Mouse (Mus musculus) heart, embryonic 10.5 days (tissue): ENCODE results near the gene Traf7. TPM values are rescaled to one million over a fixed set of nuclear protein-coding genes. Genes with fewer than 3 reads are reported as not detected.

Source experiments
- DNase-seq: peaks from one replicate; pipeline ENCODE4 v3.0.0-alpha.2; 2017; ENCODE audit warnings: low spot score
- H3K27ac ChIP-seq: fragments of 300-500 bp; sonication (generic); 2 replicates; pipeline ENCODE4 v1.5.1; 2016; ENCODE audit warnings: mild to moderate bottlenecking
- H3K27me3 ChIP-seq: fragments of 300-500 bp; sonication (generic); 2 replicates; pipeline ENCODE4 v1.6.1; 2016; ENCODE audit warnings: mild to moderate bottlenecking; ENCODE audit not compliant: poor library complexity, insufficient read depth, severe bottlenecking
- H3K36me3 ChIP-seq: fragments of 300-500 bp; sonication (generic); 2 replicates; pipeline ENCODE4 v1.6.1; 2016; ENCODE audit warnings: mild to moderate bottlenecking, moderate library complexity
- H3K4me1 ChIP-seq: fragments of 300-500 bp; sonication (generic); 2 replicates; pipeline ENCODE4 v1.6.1; 2016; ENCODE audit warnings: mild to moderate bottlenecking
- H3K4me3 ChIP-seq: fragments of 300-500 bp; sonication (generic); 2 replicates; pipeline ENCODE4 v1.5.1; 2016; ENCODE audit warnings: mild to moderate bottlenecking, moderate library complexity
- H3K9me3 ChIP-seq: fragments of 300-500 bp; sonication (generic); 2 replicates; pipeline ENCODE4 v1.6.1; 2016; ENCODE audit warnings: mild to moderate bottlenecking, moderate library complexity
- WGBS: fragments of 180-500 bp; shearing (Covaris S2); methylation state at CpG from one replicate; pipeline ENCODE4 v1.1.7; 2016; 5-methylcytosine and 5-hydroxymethylcytosine counted together
- polyA plus RNA-seq: library from polyadenylated mRNA; unstranded; fragments of >200 nt; fragmentation: Nextera tagmentation; extraction: Ambion mirVana; gene quantifications from 2 replicates; pipeline ENCODE4 v1.2.1, GENCODE M21; 2016

The Traf7 gene
- polyA plus RNA-seq, 1 experiment from 2014 or later, result 93.5 TPM

GRCm38 (mm10) chr17:24477985-24478600, 49.6 kb downstream of the Traf7 start:
- H3K4me3 ChIP-seq, result peak overlapping the region; percentile 82
- peaks cover 47% of the 10 kb centered on the region for H3K36me3 ChIP-seq
- DNase-seq, result peak; percentile 75
- 52% methylated on average over 11 of the region's 11 CpGs for WGBS
- peaks cover 30% of the 10 kb centered on the region for H3K4me1 ChIP-seq
- H3K27me3 ChIP-seq, result no peaks in the 10 kb centered on the region
- peak overlapping the region; percentile 98 for H3K27ac ChIP-seq
- no peaks in the 10 kb centered on the region for H3K9me3 ChIP-seq

- peak overlapping the region; percentile 82; the same call in 1 of the 2 replicates for H3K4me3 ChIP-seq
- peaks cover 38% of the 10 kb centered on the region for H3K4me1 ChIP-seq
- H3K36me3 ChIP-seq, result peaks cover 52% of the 10 kb centered on the region
- peak; percentile 75 for DNase-seq
- WGBS, result 89% methylated on average over 20 of the region's 20 CpGs
- no peak overlapping the region; the same call in 1 of the 2 replicates for H3K27ac ChIP-seq
- H3K9me3 ChIP-seq, result no peaks in the 10 kb centered on the region
- no peaks in the 10 kb centered on the region for H3K27me3 ChIP-seq
Measured at GRCm38 (mm10) chr17:24477053-24477984, 50.4 kb downstream of the Traf7 start.

GRCm38 (mm10) chr17:24476022-24476776, 51.5 kb downstream of the Traf7 start:
- 87% methylated on average over 10 of the region's 10 CpGs for WGBS
- Histone ChIP-seq H3K27me3 (no peaks in the 10 kb centered on the region), H3K4me3 (no peak overlapping the region), H3K36me3 (peaks cover 52% of the 10 kb centered on the region), H3K27ac (no peak overlapping the region), H3K9me3 (no peaks in the 10 kb centered on the region), H3K4me1 (peaks cover 49% of the 10 kb centered on the region)
- peak; percentile 64 for DNase-seq

- Histone ChIP-seq H3K27me3 (no peaks in the 10 kb centered on the region), H3K27ac (no peak overlapping the region), H3K4me3 (no peak overlapping the region), H3K4me1 (peaks cover 54% of the 10 kb centered on the region), H3K9me3 (no peaks in the 10 kb centered on the region), H3K36me3 (peaks cover 52% of the 10 kb centered on the region)
- 90% methylated on average over 6 of the region's 6 CpGs for WGBS
- DNase-seq, result peak; percentile 60
Measured at GRCm38 (mm10) chr17:24475586-24475985, 52.2 kb downstream of the Traf7 start.

GRCm38 (mm10) chr17:24474557-24474956, 53.2 kb downstream of the Traf7 start:
- peaks cover 52% of the 10 kb centered on the region for H3K36me3 ChIP-seq

GRCm38 (mm10) chr17:24473612-24474275, 54.0 kb downstream of the Traf7 start, which contains the start of gene Bricd5:
TSS of gene Bricd5 (plus strand) at chr17:24473884.
- Histone ChIP-seq H3K27me3 (no peaks in the 10 kb centered on the region), H3K4me1 (peaks cover 52% of the 10 kb centered on the region), H3K36me3 (peaks cover 52% of the 10 kb centered on the region), H3K9me3 (no peaks in the 10 kb centered on the region), H3K4me3 (peak within 1 kb of the TSS; percentile 95; the same call in 1 of the 2 replicates), H3K27ac (peak within 1 kb of the TSS; percentile 13; the same call in 1 of the 2 replicates)
- no peak for DNase-seq
- 71% methylated on average over 6 of the region's 6 CpGs for WGBS

More at GRCm38 (mm10) chr17:24474557-24474956, 53.2 kb downstream of the Traf7 start:
- no peak for DNase-seq
- Histone ChIP-seq H3K27me3 (no peaks in the 10 kb centered on the region), H3K9me3 (no peaks in the 10 kb centered on the region), H3K27ac (no peak overlapping the region), H3K4me3 (no peak overlapping the region), H3K4me1 (peaks cover 52% of the 10 kb centered on the region)
- WGBS, result 65% methylated on average over 5 of the region's 5 CpGs

GRCm38 (mm10) chr17:24472512-24472911, 55.2 kb downstream of the Traf7 start:
- peaks cover 48% of the 10 kb centered on the region for H3K36me3 ChIP-seq
- peaks cover 43% of the 10 kb centered on the region for H3K4me1 ChIP-seq
- peak overlapping the region; percentile 95; the same call in 1 of the 2 replicates for H3K4me3 ChIP-seq
- H3K27ac ChIP-seq, result no peak overlapping the region
- no peaks in the 10 kb centered on the region for H3K27me3 ChIP-seq
- H3K9me3 ChIP-seq, result no peaks in the 10 kb centered on the region
- 80% methylated on average over 4 of the region's 4 CpGs for WGBS
- no peak for DNase-seq

- Histone ChIP-seq H3K4me3 (peak overlapping the region; percentile 95), H3K9me3 (no peaks in the 10 kb centered on the region), H3K36me3 (peaks cover 32% of the 10 kb centered on the region), H3K27ac (peak overlapping the region; percentile 97), H3K4me1 (peaks cover 43% of the 10 kb centered on the region), H3K27me3 (no peaks in the 10 kb centered on the region)
- DNase-seq, result peak; percentile 85
- under 1% methylated on average over 68 of the region's 68 CpGs for WGBS
Measured at GRCm38 (mm10) chr17:24470701-24471527, 56.8 kb downstream of the Traf7 start.

- under 1% methylated on average over 75 of the region's 75 CpGs for WGBS
Measured at GRCm38 (mm10) chr17:24469910-24470602, 57.7 kb downstream of the Traf7 start, which contains the start of the genes E4f1 and Pgp. TSS of gene E4f1 (minus strand) at chr17:24470313. TSS of gene Pgp (plus strand) at chr17:24470392.

GRCm38 (mm10) chr17:24469336-24469909, 58.3 kb downstream of the Traf7 start:
- no peak for DNase-seq
- Histone ChIP-seq H3K27me3 (no peaks in the 10 kb centered on the region), H3K36me3 (peaks cover 17% of the 10 kb centered on the region; the same call in 1 of the 2 replicates), H3K9me3 (no peaks in the 10 kb centered on the region), H3K27ac (peak overlapping the region; percentile 97), H3K4me1 (peaks cover 41% of the 10 kb centered on the region), H3K4me3 (peak overlapping the region; percentile 95)
- WGBS, result 14% methylated on average over 7 of the region's 7 CpGs

More at GRCm38 (mm10) chr17:24469910-24470602, 57.7 kb downstream of the Traf7 start, which contains the start of the genes E4f1 and Pgp:
- Histone ChIP-seq H3K27ac (peak within 1 kb of the TSS; percentile 97), H3K4me3 (peak within 1 kb of the TSS; percentile 95), H3K9me3 (no peaks in the 10 kb centered on the region), H3K27me3 (no peaks in the 10 kb centered on the region), H3K36me3 (peaks cover 23% of the 10 kb centered on the region), H3K4me1 (peaks cover 43% of the 10 kb centered on the region)
- DNase-seq, result peak; percentile 99
